Mouse (Mus musculus) spleen, adult 2 months (tissue): ENCODE results near the gene Nxn.

Source experiments
- CTCF ChIP-seq: fragments of 200-500 bp; IDR thresholded peaks from 2 replicates; pipeline ENCODE4 v1.5.1; 2011; ENCODE audit warnings: mild to moderate bottlenecking, inconsistent platforms; ENCODE audit not compliant: insufficient read depth, insufficient read length, insufficient replicate concordance; ENCODE audit errors: extremely low read depth
- POLR2A ChIP-seq: fragments of 200-500 bp; IDR thresholded peaks from 2 replicates; pipeline ENCODE4 v1.6.1; 2011; ENCODE audit warnings: low read depth, low read length, inconsistent platforms

DNA sequence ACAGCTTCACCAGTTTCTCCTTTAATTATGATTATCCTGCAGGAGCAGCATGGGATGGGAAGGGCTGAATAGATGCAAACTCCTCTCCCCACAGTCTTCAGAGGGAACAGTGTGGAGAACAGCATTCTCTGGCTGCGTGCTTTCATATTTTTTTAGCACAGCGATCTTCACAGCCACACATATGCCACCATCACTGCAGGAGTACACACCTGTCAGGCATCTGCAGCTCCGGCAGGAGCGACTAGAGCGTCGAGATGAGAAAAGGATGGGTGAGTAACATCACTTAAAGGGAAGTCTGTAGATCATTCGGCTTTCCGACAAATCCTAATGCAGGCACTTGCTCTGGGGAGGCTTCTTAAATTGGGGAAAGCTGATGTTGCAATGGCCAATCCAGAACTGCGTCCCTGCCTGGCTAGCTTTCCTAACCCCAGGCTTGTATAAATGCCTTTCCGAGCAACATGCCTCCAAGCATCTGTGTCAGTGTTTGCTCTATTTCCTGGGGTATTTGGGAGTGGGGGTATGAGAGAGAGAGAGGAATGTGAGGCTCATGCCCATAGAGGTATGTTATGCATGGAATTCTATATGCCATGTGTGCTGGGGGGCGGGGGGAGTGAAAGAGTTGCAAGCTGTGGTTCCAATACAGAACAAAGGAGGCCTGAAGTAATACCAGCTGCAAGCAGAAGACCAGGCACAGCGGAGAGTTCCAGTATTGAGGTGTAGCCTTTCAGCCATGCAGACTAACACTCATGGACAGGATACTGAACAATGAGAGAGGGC lies 87.5 kb downstream of the Nxn start:
- TF ChIP-seq POLR2A (no peak), CTCF (no peak)
